Mouse (Mus musculus) lung, adult 2 months (tissue): ENCODE data around the gene B4galnt3. TPM values are rescaled to one million over a fixed set of nuclear protein-coding genes. Genes with fewer than 3 reads are reported as not detected.
"Not testable (repeated sequence)": the region's sequence is repeated elsewhere in the genome, so short reads cannot be mapped to it uniquely, and the experiment has no call there.

Experiments
- DNase-seq: peaks from one replicate; pipeline ENCODE4 v3.0.0; 2022
- H3K4me1 ChIP-seq: fragments of 200-500 bp; 2 replicates; pipeline ENCODE4 v1.6.1; 2011; ENCODE audit warnings: low read length; ENCODE audit not compliant: control insufficient read depth, insufficient read depth
- H3K4me3 ChIP-seq: fragments of 200-500 bp; replicated peaks from 2 replicates; pipeline ENCODE3; 2011; ENCODE audit warnings: low read depth, mild to moderate bottlenecking, control low read depth, low read length; ENCODE audit errors: extremely low read depth
- CTCF ChIP-seq: fragments of 200-500 bp; IDR thresholded peaks from 2 replicates; pipeline ENCODE4 v1.5.1; 2011; ENCODE audit warnings: mild to moderate bottlenecking, low read length, control low read depth; ENCODE audit not compliant: insufficient read depth
- POLR2A ChIP-seq: fragments of 200-500 bp; IDR thresholded peaks from 2 replicates; pipeline ENCODE4 v1.6.1; 2011; ENCODE audit warnings: low read depth, mild to moderate bottlenecking, control low read depth, low read length, borderline replicate concordance; ENCODE audit errors: extremely low read depth
- WGBS: fragments of 180-500 bp; shearing (Covaris S2); methylation state at CpG from one replicate; pipeline ENCODE4 v1.1.7; 2018; 5-methylcytosine and 5-hydroxymethylcytosine counted together
- polyA plus RNA-seq: library from polyadenylated mRNA; depleted of rRNA; stranded (reverse); fragments of >200 nt; gene quantifications from 2 replicates; pipeline ENCODE4 v1.2.3, GENCODE M21; 2012

B4galnt3 gene
- polyA plus RNA-seq, 1 experiment = 0.39 TPM

GRCm38 (mm10) chr6:120306859-120307594, 12.7 kb upstream of the B4galnt3 start:
- H3K4me3 ChIP-seq = no peak overlapping the region
- DNase-seq = no peak
- no peaks in the 10 kb centered on the region for H3K4me1 ChIP-seq
- WGBS = 64% methylated on average over 3 of the region's 3 CpGs
- TF ChIP-seq CTCF (no peak), POLR2A (no peak)

GRCm38 (mm10) chr6:120302755-120303316, 8.5 kb upstream of the B4galnt3 start:
- Histone ChIP-seq H3K4me3 (no peak overlapping the region), H3K4me1 (no peaks in the 10 kb centered on the region)
- DNase-seq = no peak
- TF ChIP-seq POLR2A = no peak
- TF ChIP-seq CTCF = no peak
- 23% methylated on average over 16 of the region's 16 CpGs for WGBS

- 23% methylated on average over 6 of the region's 6 CpGs for WGBS
- peak; percentile 19; the same call in 1 of the 2 replicates for TF ChIP-seq CTCF
- TF ChIP-seq POLR2A = no peak
- no peaks in the 10 kb centered on the region for H3K4me1 ChIP-seq
- no peak for DNase-seq
- H3K4me3 ChIP-seq = no peak overlapping the region
Observed at GRCm38 (mm10) chr6:120301137-120301536, 6.8 kb upstream of the B4galnt3 start.

- WGBS = 96% methylated on average over 2 of the region's 2 CpGs
- DNase-seq, H3K4me1 ChIP-seq, H3K4me3 ChIP-seq: not testable (repeated sequence)
Observed at GRCm38 (mm10) chr6:120296589-120296988, 2.2 kb upstream of the B4galnt3 start.

- WGBS = 2% methylated on average over 16 of the region's 16 CpGs
- Histone ChIP-seq H3K4me1 (peaks cover 7% of the 10 kb centered on the region; the same call in 1 of the 2 replicates), H3K4me3 (peak overlapping the region; percentile 65)
- no peak for TF ChIP-seq CTCF
- no peak for TF ChIP-seq POLR2A
- peak; percentile 69 for DNase-seq
Observed at GRCm38 (mm10) chr6:120294785-120295133, 400 bp upstream of the B4galnt3 start.

GRCm38 (mm10) chr6:120291396-120292009, 2.9 kb downstream of the B4galnt3 start:
- TF ChIP-seq POLR2A (no peak), CTCF (no peak)
- 79% methylated on average over 7 of the region's 7 CpGs for WGBS
- Histone ChIP-seq H3K4me1 (peaks cover 7% of the 10 kb centered on the region; the same call in 1 of the 2 replicates), H3K4me3 (no peak overlapping the region)
- no peak for DNase-seq

GRCm38 (mm10) chr6:120289430-120289829, 4.9 kb downstream of the B4galnt3 start:
- Histone ChIP-seq H3K4me1 (peaks cover under 1% of the 10 kb centered on the region; the same call in 1 of the 2 replicates), H3K4me3 (no peak overlapping the region)
- WGBS = 81% methylated on average over 4 of the region's 4 CpGs
- TF ChIP-seq POLR2A (no peak), CTCF (no peak)
- no peak for DNase-seq

GRCm38 (mm10) chr6:120288541-120288940, 5.8 kb downstream of the B4galnt3 start:
- DNase-seq = no peak
- no peak for TF ChIP-seq CTCF
- TF ChIP-seq POLR2A = no peak
- no peaks in the 10 kb centered on the region for H3K4me1 ChIP-seq
- WGBS = 28% methylated on average over 7 of the region's 7 CpGs
- H3K4me3 ChIP-seq = no peak overlapping the region

- no peak for DNase-seq
- 85% methylated on average over 9 of the region's 9 CpGs for WGBS
- H3K4me3 ChIP-seq = no peak overlapping the region
- H3K4me1 ChIP-seq = no peaks in the 10 kb centered on the region
- no peak for TF ChIP-seq CTCF
- no peak for TF ChIP-seq POLR2A
Observed at GRCm38 (mm10) chr6:120287279-120287678, 7.1 kb downstream of the B4galnt3 start.
